Mouse (Mus musculus) retina, adult 2 months (tissue): ENCODE results near the gene Gm10324.
"Not testable (repeated sequence)": the region's sequence is repeated elsewhere in the genome, so short reads cannot be mapped to it uniquely, and the experiment has no call there.

Experiments used
- DNase-seq: peaks from one replicate; pipeline ENCODE4 v3.0.0-alpha.2; 2012; ENCODE audit warnings: low read depth, low spot score

The Gm10324 gene

GRCm38 (mm10) chr13:66119247-66119646 lies at the start of gene Gm10324:
Gene Gm10324, plus strand, starts transcription at chr13:66119547.
- DNase-seq: not testable (repeated sequence)
